Mouse (Mus musculus) erythroblast, embryonic 14.5 days (primary cell): ENCODE measurements around the gene Milr1.

Experiments used
- GATA1 ChIP-seq: IDR thresholded peaks from 2 replicates; pipeline ENCODE4 v1.6.1; 2012; ENCODE audit warnings: low read length, inconsistent platforms, mixed read lengths
- TAL1 ChIP-seq: IDR thresholded peaks from 3 replicates; pipeline ENCODE4 v1.6.1; 2012; ENCODE audit warnings: low read length, inconsistent platforms, mixed read lengths

- TF ChIP-seq TAL1 (no peak), GATA1 (no peak)
These were observed 36.4 kb downstream of the Milr1 start for GRCm38 (mm10) chr11:106787131-106788025.
